Mouse (Mus musculus) liver, adult 2 months (tissue): Measurements from ENCODE around the gene Smarca5.

ENCODE experiments used
- CTCF ChIP-seq: fragments of 200-500 bp; IDR thresholded peaks from 2 replicates; pipeline ENCODE4 v1.5.1; 2011; ENCODE audit warnings: low read depth, low read length, control low read depth
- POLR2A ChIP-seq: fragments of 200-500 bp; IDR thresholded peaks from 2 replicates; pipeline ENCODE4 v1.6.1; 2011; ENCODE audit warnings: low read length, control low read depth; ENCODE audit not compliant: insufficient read depth; ENCODE audit errors: extremely low read depth

DNA sequence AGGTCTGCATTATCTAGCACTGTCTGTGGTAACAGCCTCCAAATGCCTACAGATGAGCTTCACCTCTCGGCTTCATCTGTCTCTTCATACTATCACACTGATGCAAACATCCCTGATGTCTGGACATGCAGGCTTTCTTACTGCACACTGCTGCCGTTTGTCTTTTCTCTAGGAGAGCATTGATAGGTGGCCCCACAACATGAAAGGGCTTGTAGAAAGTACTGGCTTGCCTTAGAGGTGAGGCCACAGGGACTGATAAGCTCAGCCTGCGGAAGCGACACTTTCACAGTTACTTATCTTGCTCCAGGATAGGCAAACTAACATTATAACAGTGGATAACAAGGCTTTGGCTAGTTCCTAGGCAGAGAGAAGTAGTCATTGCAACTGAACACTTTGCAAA lies 78.2 kb downstream of the Smarca5 start:
- no peak for TF ChIP-seq CTCF
- TF ChIP-seq POLR2A, result no peak
